Comparison of ENCODE assay signal across 25 mouse cellular contexts in genomic region chr9:107442891-107443290, GRCm38 (mm10). TPM values are rescaled to one million over a fixed set of nuclear protein-coding genes. Genes with fewer than 3 reads are reported as not detected.
DNase-seq lines count a peak whose midpoint lies in the region; ATAC-seq and TF ChIP-seq lines count a peak whose summit lies in the region.
"Had no signal": no experiment of that assay in that cellular context is flagged by ENCODE, and none has a peak within 500 bp of the region (broad histone marks: within the 10 kb centered on the region; RNA-seq: fewer than 3 reads in every experiment).

No protein-coding gene starts in this region.

- H3K4me2 ChIP-seq in heart, embryonic 11.5 days = no peak overlapping the region
- no peak overlapping the region for H3K4me2 ChIP-seq in kidney, postnatal 0 days (ENCODE audit: low read length)
- H3K4me2 ChIP-seq in midbrain, embryonic 14.5 days (ENCODE audit: low read length) = no peak overlapping the region
- H3K4me2 ChIP-seq in neural tube, embryonic 15.5 days = no peak overlapping the region
- H3K4me2 ChIP-seq: embryonic facial prominence, embryonic 13.5 days; heart, embryonic 15.5 days; intestine, embryonic 15.5 days; liver, embryonic 13.5 days; stomach, embryonic 15.5 days had no signal

- H3K27me3 ChIP-seq in heart, embryonic 11.5 days (ENCODE audit: control insufficient read depth, insufficient read depth, low read length) = no peaks in the 10 kb centered on the region
- H3K27me3 ChIP-seq in kidney, postnatal 0 days (ENCODE audit: insufficient read depth, low read length) = no peaks in the 10 kb centered on the region
- no peaks in the 10 kb centered on the region for H3K27me3 ChIP-seq in midbrain, embryonic 14.5 days (ENCODE audit: control insufficient read depth, insufficient read depth, low read length)
- no peaks in the 10 kb centered on the region for H3K27me3 ChIP-seq in neural tube, embryonic 15.5 days (replicated peaks)
- H3K27me3 ChIP-seq: heart, embryonic 15.5 days; intestine, embryonic 15.5 days; stomach, embryonic 15.5 days had no signal

- no peaks in the 10 kb centered on the region for H3K36me3 ChIP-seq in heart, embryonic 11.5 days (ENCODE audit: control insufficient read depth, insufficient read depth, low read length)
- no peaks in the 10 kb centered on the region for H3K36me3 ChIP-seq in kidney, postnatal 0 days (ENCODE audit: insufficient read depth, low read length)
- H3K36me3 ChIP-seq in midbrain, embryonic 14.5 days (ENCODE audit: control insufficient read depth, insufficient read depth, low read length) = no peaks in the 10 kb centered on the region
- no peaks in the 10 kb centered on the region for H3K36me3 ChIP-seq in neural tube, embryonic 15.5 days
- H3K36me3 ChIP-seq: embryonic facial prominence, embryonic 13.5 days; heart, embryonic 15.5 days; intestine, embryonic 15.5 days; liver, embryonic 13.5 days; stomach, embryonic 15.5 days had no signal

- H3K9ac ChIP-seq in heart, embryonic 11.5 days (ENCODE audit: low read depth, low read length) = no peak overlapping the region
- H3K9ac ChIP-seq in kidney, postnatal 0 days (ENCODE audit: low read depth, low read length) = no peak overlapping the region
- no peak overlapping the region for H3K9ac ChIP-seq in midbrain, embryonic 14.5 days (replicated peaks; ENCODE audit: low read length)
- no peak overlapping the region for H3K9ac ChIP-seq in neural tube, embryonic 15.5 days (replicated peaks)
- H3K9ac ChIP-seq: embryonic facial prominence, embryonic 13.5 days; heart, embryonic 15.5 days; intestine, embryonic 15.5 days; liver, embryonic 13.5 days; stomach, embryonic 15.5 days had no signal

- H3K27ac ChIP-seq in heart, embryonic 11.5 days (ENCODE audit: low read depth, low read length) = peak overlapping the region; percentile 6; the same call in 1 of the 2 replicates
- no peak overlapping the region for H3K27ac ChIP-seq in kidney, postnatal 0 days
- H3K27ac ChIP-seq in midbrain, embryonic 14.5 days (replicated peaks; ENCODE audit: low read depth, low read length) = peak overlapping the region; percentile 50
- H3K27ac ChIP-seq in neural tube, embryonic 15.5 days (replicated peaks) = peak overlapping the region; percentile 82
- H3K27ac ChIP-seq: embryonic facial prominence, embryonic 13.5 days; heart, embryonic 15.5 days; intestine, embryonic 15.5 days; left cerebral cortex, adult 2 months; liver, embryonic 13.5 days; stomach, embryonic 15.5 days had no signal

- WGBS in heart, embryonic 11.5 days (ENCODE audit: insufficient replicate concordance) = 70% methylated on average over 4 of the region's 4 CpGs
- WGBS in kidney, postnatal 0 days = 30% methylated on average over 4 of the region's 4 CpGs
- 49% methylated on average over 4 of the region's 4 CpGs for WGBS in midbrain, embryonic 14.5 days
- 52% methylated on average over 4 of the region's 4 CpGs for WGBS in neural tube, embryonic 15.5 days

- no peak for TF ChIP-seq CTCF in kidney, postnatal 0 days (IDR thresholded peaks at IDR 0.05; ENCODE audit: low read depth)

- DNase-seq in heart, postnatal 14 days = no peak
- peak; percentile 11 for DNase-seq in kidney, postnatal 0 days (ENCODE audit: low spot score)
- DNase-seq in kidney, adult 9 months = no peak
- no peak for DNase-seq in midbrain, embryonic 14.5 days
- DNase-seq in cerebellum, adult 9-11 months = no peak
- no peak for DNase-seq in adrenal gland, postnatal 25 days
- DNase-seq: adrenal gland, postnatal 36 days; cerebellum, adult 11 months; cerebellum, postnatal 14 days; heart, postnatal 4 days; kidney, postnatal 10 days; liver, embryonic 13.5 days; lung, adult 2 months; lung, postnatal 14 days; thymus, adult 18-20 months; thymus, postnatal 36 days had no signal

- ATAC-seq in heart, embryonic 11.5 days (replicated peaks; ENCODE audit: insufficient number of reproducible peaks, low FRiP score, low TSS enrichment) = no peak
- ATAC-seq in kidney, postnatal 0 days (replicated peaks; ENCODE audit: low FRiP score, low read depth) = no peak
- ATAC-seq in midbrain, embryonic 14.5 days (ENCODE audit: low FRiP score, low TSS enrichment) = no peak
- ATAC-seq in neural tube, embryonic 15.5 days (ENCODE audit: low FRiP score) = no peak
- ATAC-seq: intestine, embryonic 15.5 days had no signal

- intact Hi-C loops in heart, postnatal 14 days (cut with DNase I) = no loop called here

- no peak overlapping the region for H3K4me3 ChIP-seq in heart, embryonic 11.5 days (ENCODE audit: low read depth, low read length)
- H3K4me3 ChIP-seq in kidney, postnatal 0 days (replicated peaks; ENCODE audit: low read depth, low read length) = no peak overlapping the region
- no peak overlapping the region for H3K4me3 ChIP-seq in midbrain, embryonic 14.5 days (replicated peaks; ENCODE audit: low read depth, low read length)
- H3K4me3 ChIP-seq in neural tube, embryonic 15.5 days (replicated peaks) = no peak overlapping the region
- H3K4me3 ChIP-seq: embryonic facial prominence, embryonic 13.5 days; erythroblast, embryonic 14.5 days; heart, embryonic 15.5 days; intestine, embryonic 15.5 days; left cerebral cortex, adult 2 months; liver, embryonic 13.5 days; stomach, embryonic 15.5 days had no signal

- no peaks in the 10 kb centered on the region for H3K9me3 ChIP-seq in heart, embryonic 11.5 days (replicated peaks; ENCODE audit: control insufficient read depth, low read length)
- H3K9me3 ChIP-seq in kidney, postnatal 0 days (replicated peaks; ENCODE audit: low read length) = no peaks in the 10 kb centered on the region
- H3K9me3 ChIP-seq in midbrain, embryonic 14.5 days (ENCODE audit: control insufficient read depth, low read length) = no peaks in the 10 kb centered on the region
- H3K9me3 ChIP-seq in neural tube, embryonic 15.5 days (replicated peaks) = no peaks in the 10 kb centered on the region
- H3K9me3 ChIP-seq: embryonic facial prominence, embryonic 13.5 days; heart, embryonic 15.5 days; intestine, embryonic 15.5 days; liver, embryonic 13.5 days; stomach, embryonic 15.5 days had no signal

- peaks cover 20% of the 10 kb centered on the region for H3K4me1 ChIP-seq in heart, embryonic 11.5 days (ENCODE audit: control insufficient read depth, insufficient read depth, low read length)
- H3K4me1 ChIP-seq in kidney, postnatal 0 days (replicated peaks; ENCODE audit: insufficient read depth, low read length) = no peaks in the 10 kb centered on the region
- H3K4me1 ChIP-seq in midbrain, embryonic 14.5 days (ENCODE audit: control insufficient read depth, insufficient read depth, low read length) = peaks cover 25% of the 10 kb centered on the region
- H3K4me1 ChIP-seq in neural tube, embryonic 15.5 days = peaks cover 52% of the 10 kb centered on the region
- H3K4me1 ChIP-seq: embryonic facial prominence, embryonic 13.5 days; intestine, embryonic 15.5 days; liver, embryonic 13.5 days; stomach, embryonic 15.5 days had no signal

RNA-seq across cellular contexts. Expression of gene Cacna2d2, which starts 43.5 kb away (rescaled TPM):
- polyA plus RNA-seq in heart, embryonic 11.5 days (2014; fragmentation: Nextera tagmentation; extraction: Ambion mirVana) = 5.9 and 7.1 TPM in 2 replicates
- total RNA-seq in heart, postnatal 14 days (2021) = 10 to 100 TPM in 1 of 2 experiments, 1 to 10 TPM in 1; 5.0 to 10.5 TPM
- 0.64 TPM in 2 replicates for polyA plus RNA-seq in kidney, postnatal 0 days (2015; fragmentation: Nextera tagmentation; extraction: Ambion mirVana)
- polyA plus RNA-seq in midbrain, embryonic 14.5 days (2014; fragmentation: Nextera tagmentation; extraction: Ambion mirVana) = 7.9 and 10.6 TPM in 2 replicates
- polyA plus RNA-seq in neural tube, embryonic 15.5 days (2015; fragmentation: Nextera tagmentation; extraction: Ambion mirVana) = 7.6 and 9.8 TPM in 2 replicates
- total RNA-seq in adrenal gland, postnatal 25 days (2021) = 5.6 and 6.9 TPM in 2 replicates
- total RNA-seq: monocyte, adult 5-6 weeks had no signal
- polyA plus RNA-seq: erythroblast, embryonic 14.5 days; liver, embryonic 13.5 days had no signal
